Comparison of ENCODE assay signal across 1 mouse cellular context in genomic region chr7:143679650-143680049, GRCm38 (mm10). TPM values are rescaled to one million over a fixed set of nuclear protein-coding genes. Genes with fewer than 3 reads are reported as not detected.
"Had no signal": no experiment of that assay in that cellular context is flagged by ENCODE, and none has a peak within 500 bp of the region (broad histone marks: within the 10 kb centered on the region; RNA-seq: fewer than 3 reads in every experiment).

No protein-coding gene starts in this region.

RNA-seq across cellular contexts. Expression of gene Tnfrsf26, which starts 51.1 kb away (rescaled TPM):
- polyA plus RNA-seq: neural tube, embryonic 14.5 days had no signal
